Mouse (Mus musculus) bone marrow, adult 2 months (tissue): ENCODE measurements around the gene Mtmr2.

Source experiments
- CTCF ChIP-seq: fragments of 200-500 bp; IDR thresholded peaks from 2 replicates; pipeline ENCODE4 v1.5.1; 2011; ENCODE audit warnings: low read length, control low read depth; ENCODE audit not compliant: control insufficient read depth, insufficient read depth
- POLR2A ChIP-seq: fragments of 200-500 bp; IDR thresholded peaks from 2 replicates; pipeline ENCODE4 v1.6.1; 2011; ENCODE audit warnings: low read depth, mild to moderate bottlenecking, control low read depth, low read length, borderline replicate concordance; ENCODE audit not compliant: control insufficient read depth

- TF ChIP-seq CTCF (no peak), POLR2A (no peak)
Observed at GRCm38 (mm10) chr9:13835256-13835655, 87.0 kb downstream of the Mtmr2 start.
